Mouse (Mus musculus): ENCODE data around the gene P2ry6. TPM values are rescaled to one million over a fixed set of nuclear protein-coding genes. Genes with fewer than 3 reads are reported as not detected.

The P2ry6 gene
- polyA plus RNA-seq, 1 experiment from 2014 or later: 1.6 TPM

DNA sequence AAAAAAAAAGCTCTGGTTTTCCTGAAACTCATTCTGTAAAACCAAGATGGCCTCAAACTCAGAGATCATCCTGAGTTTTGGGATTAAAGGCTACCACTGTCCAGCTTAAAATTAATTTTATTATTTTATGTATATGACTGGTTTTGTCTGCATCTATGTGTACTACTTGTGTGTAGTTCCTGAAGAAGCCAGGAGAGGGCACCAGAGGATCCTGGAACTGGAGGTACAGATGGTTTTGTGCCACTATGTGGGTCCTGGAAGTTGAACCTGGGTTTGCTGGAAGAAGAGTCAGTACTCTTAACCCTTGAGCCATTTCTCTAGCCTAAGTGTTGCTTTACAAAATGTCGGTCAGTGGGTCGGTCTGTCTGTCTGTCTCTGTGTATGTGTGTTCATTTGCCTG is 16.0 kb downstream of the P2ry6 start:
- Histone ChIP-seq H3K27me3 (ENCODE audit: control insufficient read depth, insufficient read depth, low read length) (no peaks in the 10 kb centered on the region), H3K4me3 (ENCODE audit: low read depth, low read length) (no peak overlapping the region), H3K4me1 (ENCODE audit: control insufficient read depth, insufficient read depth, low read length) (no peaks in the 10 kb centered on the region), H3K9me3 (ENCODE audit: control insufficient read depth, low read length) (no peaks in the 10 kb centered on the region), H3K4me2 (no peak overlapping the region), H3K27ac (ENCODE audit: low read depth, low read length) (no peak overlapping the region), H3K36me3 (ENCODE audit: control insufficient read depth, insufficient read depth, low read length) (no peaks in the 10 kb centered on the region), H3K9ac (ENCODE audit: low read length) (no peak overlapping the region)
- ATAC-seq (ENCODE audit: low FRiP score): no peak
- WGBS: 94% methylated on average over 2 of the region's 2 CpGs
- no peak for DNase-seq (ENCODE audit: low spot score, missing footprints)

DNA sequence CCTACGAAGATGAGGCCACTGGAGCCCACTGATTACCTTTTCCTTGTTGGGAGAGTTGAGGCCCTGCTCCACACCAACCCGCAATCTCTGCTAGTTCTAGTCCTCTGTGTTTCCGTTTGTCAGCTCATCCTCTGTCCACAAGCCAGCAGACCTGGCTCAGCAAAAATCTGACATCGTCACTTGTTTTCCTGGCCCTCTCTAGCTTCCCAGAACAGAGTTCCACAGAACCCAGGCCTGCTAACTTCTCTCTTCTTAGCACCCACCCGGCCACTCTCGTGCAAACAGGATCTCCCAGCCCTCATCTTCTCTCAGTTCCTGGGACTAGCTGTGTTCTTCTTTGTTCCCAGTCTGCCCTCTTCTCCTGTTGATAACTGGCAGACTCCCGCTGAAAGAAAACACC is 21.8 kb downstream of the P2ry6 start:
- Histone ChIP-seq H3K27ac (ENCODE audit: low read depth, low read length) (no peak overlapping the region), H3K4me2 (no peak overlapping the region), H3K27me3 (ENCODE audit: control insufficient read depth, insufficient read depth, low read length) (no peaks in the 10 kb centered on the region), H3K9ac (ENCODE audit: low read length) (no peak overlapping the region), H3K4me3 (ENCODE audit: low read depth, low read length) (no peak overlapping the region), H3K4me1 (ENCODE audit: control insufficient read depth, insufficient read depth, low read length) (no peaks in the 10 kb centered on the region), H3K36me3 (ENCODE audit: control insufficient read depth, insufficient read depth, low read length) (no peaks in the 10 kb centered on the region), H3K9me3 (ENCODE audit: control insufficient read depth, low read length) (no peaks in the 10 kb centered on the region)
- no peak for ATAC-seq (ENCODE audit: low FRiP score)
- DNase-seq (ENCODE audit: low spot score, missing footprints): no peak
- WGBS: 83% methylated on average over 7 of the region's 7 CpGs

DNA sequence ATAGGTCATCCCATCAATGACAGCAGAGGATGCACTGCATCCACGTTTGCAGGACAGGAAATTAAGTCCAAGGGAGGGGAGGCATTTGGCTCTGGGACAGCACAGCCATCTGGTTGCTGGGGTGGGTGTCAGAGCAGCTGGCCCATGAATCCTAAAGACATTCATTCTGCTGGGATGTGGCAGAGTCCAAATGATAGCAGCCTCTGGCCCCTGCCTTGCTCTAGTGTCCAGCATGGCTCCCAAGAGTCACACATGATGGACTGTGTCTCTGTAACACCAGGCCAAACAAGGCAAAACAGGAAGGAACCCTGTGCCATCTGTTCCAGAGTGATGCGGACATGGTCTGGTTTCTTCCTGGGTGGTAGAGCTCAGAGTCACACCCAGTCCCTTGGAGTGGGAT is 22.5 kb downstream of the P2ry6 start:
- DNase-seq (ENCODE audit: low spot score, missing footprints): no peak
- H3K27me3 ChIP-seq (ENCODE audit: control insufficient read depth, insufficient read depth, low read length): no peaks in the 10 kb centered on the region
- H3K9ac ChIP-seq (ENCODE audit: low read length): no peak overlapping the region
- no peak overlapping the region for H3K4me2 ChIP-seq
- no peaks in the 10 kb centered on the region for H3K36me3 ChIP-seq (ENCODE audit: control insufficient read depth, insufficient read depth, low read length)
- no peaks in the 10 kb centered on the region for H3K4me1 ChIP-seq (ENCODE audit: control insufficient read depth, insufficient read depth, low read length)
- no peaks in the 10 kb centered on the region for H3K9me3 ChIP-seq (ENCODE audit: control insufficient read depth, low read length)
- H3K4me3 ChIP-seq (ENCODE audit: low read depth, low read length): no peak overlapping the region
- no peak for ATAC-seq (ENCODE audit: low FRiP score)
- WGBS: 67% methylated on average over 2 of the region's 2 CpGs
- H3K27ac ChIP-seq (ENCODE audit: low read depth, low read length): no peak overlapping the region

DNA sequence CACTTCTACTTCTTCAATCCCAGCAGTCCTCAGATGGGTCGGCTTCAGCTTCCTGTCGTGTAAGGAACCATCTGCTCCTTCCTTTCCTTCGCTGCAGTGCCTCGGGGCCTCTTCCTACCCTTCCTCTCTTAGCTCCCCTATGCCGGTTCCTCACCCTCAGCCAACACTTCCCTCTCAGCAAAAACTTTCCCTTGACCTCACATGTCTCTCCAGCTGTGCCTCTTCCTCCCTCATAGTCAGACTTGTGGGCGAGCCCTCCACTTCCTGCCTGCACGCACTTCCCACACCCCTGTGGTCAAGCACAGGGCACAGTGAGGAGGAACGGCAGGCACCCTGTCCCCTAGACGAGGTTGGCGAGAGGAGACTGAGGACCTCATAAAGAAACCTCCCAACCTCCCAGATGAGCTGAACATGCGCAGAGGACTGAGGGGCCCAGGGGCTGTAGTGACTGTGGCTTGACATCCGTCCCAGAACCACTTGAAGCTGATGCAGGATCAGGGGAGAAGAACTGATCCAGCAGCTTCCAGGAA is 23.9 kb downstream of the P2ry6 start:
- Histone ChIP-seq H3K27ac (ENCODE audit: low read depth, low read length) (no peak overlapping the region), H3K4me3 (ENCODE audit: low read depth, low read length) (no peak overlapping the region), H3K4me1 (ENCODE audit: control insufficient read depth, insufficient read depth, low read length) (no peaks in the 10 kb centered on the region; the same call in 1 of the 2 replicates), H3K4me2 (no peak overlapping the region), H3K9ac (ENCODE audit: low read length) (no peak overlapping the region), H3K27me3 (ENCODE audit: control insufficient read depth, insufficient read depth, low read length) (no peaks in the 10 kb centered on the region), H3K9me3 (ENCODE audit: control insufficient read depth, low read length) (no peaks in the 10 kb centered on the region), H3K36me3 (ENCODE audit: control insufficient read depth, insufficient read depth, low read length) (no peaks in the 10 kb centered on the region)
- DNase-seq (ENCODE audit: low spot score, missing footprints) (no peak), ATAC-seq (ENCODE audit: low FRiP score) (no peak)
- 72% methylated on average over 12 of the region's 12 CpGs for WGBS

DNA sequence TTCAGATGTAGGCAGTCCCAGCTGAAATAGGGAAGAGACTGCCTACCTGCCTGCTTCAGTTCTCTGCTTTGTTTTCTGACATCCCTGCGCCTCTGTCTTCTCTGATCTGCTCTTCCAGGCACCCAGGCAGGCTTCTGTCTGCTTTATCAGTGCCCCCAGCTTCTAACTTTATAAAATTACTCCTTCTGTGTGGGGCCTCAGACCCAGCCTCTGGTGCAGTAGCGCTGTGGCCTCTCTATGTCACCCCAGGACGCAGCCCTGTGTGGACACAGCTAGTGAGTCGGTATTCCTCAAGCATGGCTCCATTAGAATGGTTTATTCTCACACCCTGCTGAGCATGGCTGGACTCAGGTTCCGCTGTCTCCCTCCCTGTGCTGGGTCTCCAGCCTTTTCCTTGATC is 24.4 kb downstream of the P2ry6 start:
- 55% methylated on average over 5 of the region's 5 CpGs for WGBS
- no peaks in the 10 kb centered on the region for H3K9me3 ChIP-seq (ENCODE audit: control insufficient read depth, low read length)
- no peak overlapping the region for H3K9ac ChIP-seq (ENCODE audit: low read length)
- ATAC-seq (ENCODE audit: low FRiP score) (no peak), DNase-seq (ENCODE audit: low spot score, missing footprints) (no peak)
- no peak overlapping the region for H3K4me3 ChIP-seq (ENCODE audit: low read depth, low read length)
- H3K4me1 ChIP-seq (ENCODE audit: control insufficient read depth, insufficient read depth, low read length): no peaks in the 10 kb centered on the region; the same call in 1 of the 2 replicates
- no peaks in the 10 kb centered on the region for H3K36me3 ChIP-seq (ENCODE audit: control insufficient read depth, insufficient read depth, low read length)
- no peak overlapping the region for H3K27ac ChIP-seq (ENCODE audit: low read depth, low read length)
- no peak overlapping the region for H3K4me2 ChIP-seq
- no peaks in the 10 kb centered on the region for H3K27me3 ChIP-seq (ENCODE audit: control insufficient read depth, insufficient read depth, low read length)

DNA sequence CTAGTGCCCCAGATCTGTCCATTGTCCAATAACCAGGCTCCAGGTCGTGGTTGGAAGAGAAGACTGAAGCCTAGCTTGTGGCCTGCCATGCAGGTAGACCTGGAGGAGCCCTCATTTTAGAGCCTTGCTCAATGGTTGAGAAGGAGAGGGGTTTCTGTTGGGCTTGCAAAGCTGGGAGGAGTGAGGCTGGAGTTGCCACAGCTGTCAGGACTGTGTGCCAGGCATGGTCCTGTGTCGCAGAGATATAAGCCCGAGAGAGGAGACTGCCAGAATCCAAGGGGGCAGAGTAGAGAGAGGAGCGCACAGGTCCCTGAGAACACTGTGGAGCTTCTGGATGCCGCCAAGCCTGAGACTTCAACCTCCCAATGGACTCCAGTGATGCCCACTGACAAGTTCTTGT is 29.7 kb downstream of the P2ry6 start:
- Histone ChIP-seq H3K9ac (ENCODE audit: low read length) (no peak overlapping the region), H3K27ac (ENCODE audit: low read depth, low read length) (no peak overlapping the region), H3K4me2 (no peak overlapping the region), H3K4me3 (ENCODE audit: low read depth, low read length) (no peak overlapping the region), H3K27me3 (ENCODE audit: control insufficient read depth, insufficient read depth, low read length) (no peaks in the 10 kb centered on the region), H3K36me3 (ENCODE audit: control insufficient read depth, insufficient read depth, low read length) (no peaks in the 10 kb centered on the region), H3K9me3 (ENCODE audit: control insufficient read depth, low read length) (no peaks in the 10 kb centered on the region), H3K4me1 (ENCODE audit: control insufficient read depth, insufficient read depth, low read length) (no peaks in the 10 kb centered on the region; the same call in 1 of the 2 replicates)
- WGBS: 88% methylated on average over 5 of the region's 5 CpGs
- no peak for DNase-seq (ENCODE audit: low spot score, missing footprints)
- ATAC-seq (ENCODE audit: low FRiP score): no peak

DNA sequence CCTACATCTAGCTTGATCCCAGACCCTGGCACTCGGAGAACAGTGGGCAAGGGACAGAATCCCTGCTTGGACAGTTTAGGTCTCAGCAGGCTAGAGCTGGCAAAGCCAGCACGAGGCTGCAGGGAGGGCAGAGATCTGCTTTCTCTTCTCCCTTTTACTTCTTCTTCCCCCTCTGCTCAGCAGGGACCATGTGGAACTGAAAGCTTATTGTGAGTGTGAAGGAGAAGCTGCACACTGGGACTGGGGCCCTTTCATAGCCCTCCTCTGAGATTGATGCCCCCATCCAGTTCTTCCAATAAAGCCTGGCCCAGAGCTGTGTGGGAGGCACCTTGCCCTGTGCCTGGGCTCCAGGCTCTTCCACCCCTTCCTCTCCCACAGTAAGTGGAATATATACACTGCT is 30.1 kb downstream of the P2ry6 start:
- H3K27ac ChIP-seq (ENCODE audit: low read depth, low read length): no peak overlapping the region

DNA sequence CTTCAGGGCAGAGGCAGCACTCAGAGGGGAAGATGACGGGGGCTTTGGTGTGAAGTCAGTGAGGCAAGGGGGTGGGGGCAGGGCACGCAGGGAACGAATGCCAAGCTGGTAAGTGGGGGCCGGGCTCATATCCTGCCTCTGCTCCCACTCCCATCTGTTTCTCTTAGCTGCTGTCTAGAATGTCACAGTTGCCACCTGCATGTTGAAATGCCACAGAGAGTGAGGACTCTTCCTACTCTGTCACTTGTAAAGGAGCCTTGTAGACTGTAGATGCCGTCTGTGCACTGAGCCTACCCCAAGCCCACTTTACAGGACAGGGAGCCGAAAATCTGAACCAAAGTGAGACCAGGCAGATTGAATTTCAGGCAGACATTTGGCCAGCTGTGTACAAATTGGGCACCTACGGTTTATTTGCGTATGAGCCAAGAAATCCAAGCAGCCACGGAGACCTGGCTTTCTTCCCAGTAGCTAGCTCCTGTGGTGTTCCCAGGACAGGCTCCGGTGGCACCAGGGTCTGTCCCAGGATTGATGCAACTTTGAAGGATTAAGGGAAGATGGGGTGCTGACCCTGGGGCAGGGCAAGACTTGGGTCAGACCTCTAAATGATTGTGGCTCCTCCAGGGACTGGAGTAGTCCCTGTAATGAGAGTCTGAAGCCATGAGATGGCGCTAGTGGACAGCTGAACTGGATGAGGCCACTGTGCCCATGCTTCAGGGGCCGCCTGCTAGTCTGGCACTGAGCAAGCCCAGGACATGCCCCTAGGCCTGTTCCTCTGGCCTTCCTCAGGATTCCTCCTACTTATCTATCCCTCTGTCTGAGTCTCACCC is 31.4 kb downstream of the P2ry6 start:
- Histone ChIP-seq H3K27me3 (ENCODE audit: control insufficient read depth, insufficient read depth, low read length) (no peaks in the 10 kb centered on the region), H3K4me2 (no peak overlapping the region), H3K4me1 (ENCODE audit: control insufficient read depth, insufficient read depth, low read length) (no peaks in the 10 kb centered on the region; the same call in 1 of the 2 replicates), H3K27ac (ENCODE audit: low read depth, low read length) (no peak overlapping the region), H3K9ac (ENCODE audit: low read length) (no peak overlapping the region), H3K36me3 (ENCODE audit: control insufficient read depth, insufficient read depth, low read length) (no peaks in the 10 kb centered on the region), H3K9me3 (ENCODE audit: control insufficient read depth, low read length) (no peaks in the 10 kb centered on the region), H3K4me3 (ENCODE audit: low read depth, low read length) (no peak overlapping the region)
- WGBS: 55% methylated on average over 12 of the region's 12 CpGs
- DNase-seq (ENCODE audit: low spot score, missing footprints): peak; percentile 92
- ATAC-seq (ENCODE audit: low FRiP score): peak; percentile 45; the same call in 1 of the 2 replicates

More for the DNA sequence above, 30.1 kb downstream of the P2ry6 start:
- no peaks in the 10 kb centered on the region; the same call in 1 of the 2 replicates for H3K4me1 ChIP-seq (ENCODE audit: control insufficient read depth, insufficient read depth, low read length)
- H3K9me3 ChIP-seq (ENCODE audit: control insufficient read depth, low read length): no peaks in the 10 kb centered on the region
- ATAC-seq (ENCODE audit: low FRiP score): no peak
- no peak overlapping the region for H3K4me3 ChIP-seq (ENCODE audit: low read depth, low read length)
- no peak overlapping the region for H3K9ac ChIP-seq (ENCODE audit: low read length)
- no peaks in the 10 kb centered on the region for H3K27me3 ChIP-seq (ENCODE audit: control insufficient read depth, insufficient read depth, low read length)
- no peaks in the 10 kb centered on the region for H3K36me3 ChIP-seq (ENCODE audit: control insufficient read depth, insufficient read depth, low read length)
- no peak overlapping the region for H3K4me2 ChIP-seq
- 78% methylated on average over 2 of the region's 2 CpGs for WGBS
- DNase-seq (ENCODE audit: low spot score, missing footprints): no peak

DNA sequence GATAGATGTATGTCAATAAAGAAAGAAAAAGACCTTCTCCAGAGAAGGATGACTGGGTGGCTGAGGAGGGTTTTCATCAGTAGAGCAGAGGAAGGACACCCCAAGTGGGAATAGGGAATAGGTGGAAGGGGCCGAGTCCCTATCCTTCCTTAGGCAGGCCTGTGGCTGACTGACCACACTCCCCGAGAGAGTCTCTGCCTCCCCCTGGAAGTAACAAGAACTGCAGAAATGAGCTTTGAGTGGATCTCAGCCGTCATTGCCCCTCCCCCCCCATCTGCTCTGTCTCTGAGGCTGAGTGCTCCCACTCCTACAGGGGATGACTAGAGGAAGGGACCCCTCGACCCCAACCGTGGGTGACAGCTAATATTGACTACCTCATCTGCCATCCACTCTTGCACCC is 33.3 kb downstream of the P2ry6 start:
- no peaks in the 10 kb centered on the region for H3K36me3 ChIP-seq (ENCODE audit: control insufficient read depth, insufficient read depth, low read length)
- H3K27me3 ChIP-seq (ENCODE audit: control insufficient read depth, insufficient read depth, low read length): no peaks in the 10 kb centered on the region
- H3K4me1 ChIP-seq (ENCODE audit: control insufficient read depth, insufficient read depth, low read length): no peaks in the 10 kb centered on the region
- no peaks in the 10 kb centered on the region for H3K9me3 ChIP-seq (ENCODE audit: control insufficient read depth, low read length)
- ATAC-seq (ENCODE audit: low FRiP score) (no peak), DNase-seq (ENCODE audit: low spot score, missing footprints) (no peak)
- 40% methylated on average over 5 of the region's 5 CpGs for WGBS
- H3K27ac ChIP-seq (ENCODE audit: low read depth, low read length): no peak overlapping the region
- no peak overlapping the region for H3K9ac ChIP-seq (ENCODE audit: low read length)
- H3K4me2 ChIP-seq: no peak overlapping the region
- H3K4me3 ChIP-seq (ENCODE audit: low read depth, low read length): no peak overlapping the region

All from midbrain, embryonic 11.5 days (tissue).